Mouse (Mus musculus) small intestine, adult 2 months (tissue): ENCODE measurements around the gene Krt14.

Source experiments
- CTCF ChIP-seq: fragments of 200-500 bp; IDR thresholded peaks from 2 replicates; pipeline ENCODE4 v1.5.1; 2012; ENCODE audit warnings: low read depth, mild to moderate bottlenecking, control low read depth, inconsistent platforms, low read length, moderate library complexity, mixed read lengths; ENCODE audit not compliant: insufficient replicate concordance, insufficient read length; ENCODE audit errors: extremely low read depth
- POLR2A ChIP-seq: fragments of 200-500 bp; IDR thresholded peaks from 2 replicates; pipeline ENCODE4 v1.6.1; 2012; ENCODE audit warnings: low read depth, mild to moderate bottlenecking, control low read depth, inconsistent platforms, low read length, moderate library complexity

DNA sequence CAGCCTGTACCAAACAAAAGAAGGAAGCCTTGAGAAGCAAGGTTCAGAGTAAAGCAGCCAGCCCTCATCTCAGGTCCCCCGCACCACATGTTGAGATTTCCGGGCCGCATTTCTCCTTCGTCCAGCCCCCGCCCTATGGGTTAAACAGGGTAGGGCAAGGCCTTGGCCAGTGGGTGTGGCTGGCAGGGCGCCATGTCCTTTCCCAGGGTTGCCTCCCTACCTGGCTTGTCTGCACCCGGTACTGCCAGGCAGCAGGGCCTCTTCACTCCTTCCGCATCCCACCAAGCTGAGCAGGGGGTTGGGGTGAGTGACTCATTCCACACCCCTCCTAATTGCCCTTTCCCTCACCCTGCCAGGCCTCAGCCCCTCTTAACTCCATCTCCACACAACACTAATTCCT lies 39.3 kb downstream of the Krt14 start:
- TF ChIP-seq CTCF (peak; percentile 17; the same call in 1 of the 2 replicates), POLR2A (peak; percentile 22; the same call in 1 of the 2 replicates)
